Mouse (Mus musculus) layer of hippocampus, adult 11-12 months (tissue): ENCODE data around the gene Timm22.

Source experiments
- DNase-seq: peaks from one replicate; pipeline ENCODE4 v3.0.0; 2022; ENCODE audit warnings: low spot score

Gene Timm22

DNA sequence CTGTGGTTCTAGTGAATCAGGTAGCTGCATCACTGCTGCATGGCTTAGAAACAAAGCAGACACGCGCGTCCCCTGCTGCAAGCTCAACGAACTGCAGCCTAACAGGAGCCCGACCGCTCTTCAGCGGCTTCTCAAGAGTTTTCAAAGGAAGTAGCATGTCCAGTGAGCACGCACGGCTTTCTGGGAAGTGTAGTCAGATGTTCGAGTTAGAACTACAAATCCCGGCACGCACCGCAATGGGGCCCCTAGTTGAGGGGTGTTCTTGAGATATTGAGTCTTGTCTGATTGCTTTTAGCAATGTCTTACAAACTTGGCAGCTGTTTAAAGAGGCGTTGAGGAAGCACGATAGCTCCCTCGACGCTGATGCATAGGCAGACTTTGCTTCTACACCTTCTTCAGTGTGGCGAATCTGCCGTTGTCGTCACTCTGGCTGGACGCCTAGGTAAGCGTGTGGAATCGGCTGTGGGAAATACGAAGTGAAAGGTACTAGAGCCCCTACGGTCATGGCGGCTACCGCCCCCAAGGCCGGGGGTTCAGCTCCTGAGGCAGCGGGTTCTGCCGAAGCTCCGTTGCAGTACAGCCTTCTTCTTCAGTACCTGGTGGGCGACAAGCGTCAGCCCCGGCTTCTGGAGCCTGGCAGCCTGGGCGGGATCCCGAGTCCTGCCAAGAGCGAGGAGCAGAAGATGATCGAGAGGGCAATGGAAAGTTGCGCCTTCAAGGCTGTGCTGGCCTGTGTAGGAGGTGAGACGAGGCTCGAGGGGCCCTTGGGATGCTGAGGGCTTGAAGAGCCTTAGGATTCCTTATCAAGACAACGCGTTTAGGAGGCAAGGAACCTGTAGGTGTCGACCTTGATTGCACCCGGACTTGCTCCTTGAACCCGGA lies at the start of gene Timm22:
Gene Timm22, plus strand, starts transcription at position 251 of the 882 bp plus-strand sequence.
- peak; percentile 98 for DNase-seq

DNA sequence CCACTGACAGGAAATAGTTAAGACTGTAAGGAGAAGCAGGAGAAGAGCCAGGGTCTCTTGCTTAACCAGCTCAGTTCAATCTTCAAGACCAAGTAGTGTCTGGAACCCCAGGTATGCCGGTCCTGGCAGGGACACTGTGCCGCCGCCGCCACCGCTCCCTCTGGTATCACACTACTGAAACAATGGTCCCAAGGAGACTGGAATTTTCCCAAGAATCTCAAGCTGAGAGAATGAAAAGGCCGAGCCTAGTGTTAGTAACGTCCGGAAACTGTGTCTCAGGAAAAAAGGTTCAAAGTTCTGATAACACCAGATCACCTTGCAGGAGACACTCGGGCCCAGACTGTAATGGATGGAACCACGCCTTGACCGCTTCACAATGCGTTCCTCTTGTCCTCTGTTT lies 49.3 kb upstream of the Timm22 start:
- DNase-seq: no peak

DNA sequence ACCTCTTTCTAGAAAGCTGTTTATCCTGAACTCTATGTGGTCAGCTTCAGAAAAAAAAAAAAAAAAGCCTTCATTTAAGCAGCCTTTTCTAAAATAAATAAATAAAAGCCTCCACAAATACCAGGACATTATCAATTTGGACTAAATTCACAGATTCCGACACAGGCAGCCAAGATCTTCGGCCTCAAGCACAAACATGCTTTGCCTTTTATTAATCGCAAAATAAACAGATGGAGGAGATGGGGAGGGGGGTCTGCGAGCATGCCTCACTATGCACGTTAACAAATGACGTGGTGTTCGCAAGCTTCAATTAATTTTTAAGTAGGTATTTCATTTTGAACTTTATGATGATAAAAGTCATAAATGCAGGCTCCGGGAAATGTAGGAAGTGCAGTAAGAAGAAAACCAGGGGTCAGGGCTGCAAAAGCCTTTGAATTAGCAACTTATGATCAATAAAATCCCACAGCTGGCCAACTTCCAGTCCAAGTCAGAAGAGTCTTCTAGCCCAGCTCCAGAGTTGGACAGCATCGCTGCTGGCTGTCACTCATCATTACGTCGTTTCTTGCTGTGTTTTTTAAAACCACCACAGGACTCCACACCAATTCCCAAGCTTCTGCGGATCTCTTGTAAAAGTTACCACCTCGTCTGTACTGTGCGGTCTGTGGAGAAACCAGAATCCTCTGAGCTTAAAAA lies 48.0 kb upstream of the Timm22 start:
- no peak for DNase-seq

DNA sequence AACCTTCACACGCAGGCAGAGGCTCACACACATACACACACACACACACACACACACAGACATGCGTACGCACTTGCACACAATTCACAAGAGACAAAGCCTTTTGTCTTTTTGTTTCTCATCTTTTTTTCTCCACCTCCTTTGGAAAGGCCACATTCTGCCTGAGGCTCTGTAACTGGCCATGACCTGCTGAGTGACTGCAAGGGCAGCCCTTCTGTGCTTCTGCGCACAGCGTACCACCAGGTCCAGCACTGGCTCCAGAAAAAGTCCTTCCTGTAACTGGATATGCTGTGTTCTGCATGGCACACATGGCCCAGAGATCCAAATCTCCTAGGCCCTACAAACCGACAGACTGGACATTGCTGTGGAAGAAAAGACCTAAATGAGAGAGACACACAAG lies 46.5 kb upstream of the Timm22 start:
- no peak for DNase-seq

DNA sequence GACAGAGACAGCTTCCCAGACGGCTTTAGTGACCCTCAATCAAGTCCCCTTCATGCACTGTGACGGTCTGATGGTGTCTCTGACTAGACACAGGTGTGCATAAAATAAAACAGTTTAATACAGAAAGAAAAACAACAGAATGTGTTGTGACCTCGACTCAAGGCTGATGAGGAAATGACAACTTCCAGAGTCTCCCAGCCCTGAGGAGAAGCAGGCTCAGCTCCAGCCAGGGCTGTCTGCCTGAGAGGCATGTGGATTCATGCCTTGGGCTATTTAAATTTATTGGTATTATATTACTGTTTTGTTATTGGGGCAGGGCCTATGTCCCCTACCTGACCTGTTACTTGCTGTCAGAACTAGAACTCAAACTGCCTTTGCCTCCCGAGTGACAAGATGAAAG lies 45.3 kb upstream of the Timm22 start:
- no peak for DNase-seq

DNA sequence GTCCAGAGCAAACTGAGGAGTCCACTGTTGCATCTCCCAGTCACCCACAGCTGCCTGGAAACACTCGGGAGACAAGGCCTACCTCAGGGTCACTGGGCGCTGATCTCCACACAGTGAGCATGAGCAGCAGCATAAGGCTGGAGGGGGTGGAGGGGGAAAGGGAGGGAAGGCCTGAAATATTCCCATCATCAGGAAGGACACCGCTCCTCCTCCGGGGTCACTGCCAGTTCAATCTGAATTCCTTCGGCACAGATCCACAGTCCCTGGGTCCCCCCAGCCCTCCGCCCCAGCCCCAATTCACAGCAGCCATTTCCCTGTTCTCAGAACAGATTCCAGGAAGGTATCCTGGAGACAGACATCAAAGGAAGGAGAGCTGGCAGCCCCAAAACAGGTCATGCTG lies 43.6 kb upstream of the Timm22 start:
- no peak for DNase-seq

DNA sequence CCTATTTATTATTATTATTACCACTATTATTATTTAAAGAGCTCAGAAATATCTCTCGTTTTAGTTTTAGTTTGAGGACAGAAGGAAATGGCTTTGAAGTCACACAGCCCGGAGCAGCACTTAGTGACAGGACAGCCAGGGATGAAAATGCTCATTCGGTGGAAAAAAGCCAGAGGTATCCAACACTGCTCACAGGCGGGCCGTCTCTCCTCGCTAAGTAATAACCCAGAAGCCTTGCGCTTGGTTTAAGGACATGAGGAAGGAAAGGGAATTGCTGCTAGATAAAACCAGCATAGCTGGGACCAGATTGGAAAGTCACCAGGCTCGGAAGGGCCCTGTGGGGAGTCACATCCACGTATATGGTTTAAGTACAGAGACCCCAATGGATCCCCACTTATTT lies 43.1 kb upstream of the Timm22 start:
- no peak for DNase-seq

DNA sequence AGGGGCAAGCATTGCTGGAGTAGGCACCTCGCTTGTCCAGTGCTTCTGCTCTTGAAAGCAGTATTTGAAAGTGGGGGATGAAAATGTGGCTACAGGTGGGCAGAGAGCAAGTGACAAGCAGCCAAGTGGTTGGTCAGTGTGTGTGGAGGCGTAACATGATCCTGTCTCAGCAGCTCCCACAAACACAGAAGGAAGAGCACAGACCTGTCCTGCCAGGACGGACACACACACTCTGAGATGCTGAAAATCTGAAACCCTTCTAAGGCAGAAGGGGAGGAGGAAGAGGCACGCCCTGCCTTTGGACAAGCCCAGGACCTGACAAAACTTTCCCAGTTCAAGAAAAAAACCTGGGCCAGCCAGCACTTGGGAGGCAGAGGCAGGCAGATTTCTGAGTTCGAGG lies 42.7 kb upstream of the Timm22 start:
- DNase-seq: no peak

DNA sequence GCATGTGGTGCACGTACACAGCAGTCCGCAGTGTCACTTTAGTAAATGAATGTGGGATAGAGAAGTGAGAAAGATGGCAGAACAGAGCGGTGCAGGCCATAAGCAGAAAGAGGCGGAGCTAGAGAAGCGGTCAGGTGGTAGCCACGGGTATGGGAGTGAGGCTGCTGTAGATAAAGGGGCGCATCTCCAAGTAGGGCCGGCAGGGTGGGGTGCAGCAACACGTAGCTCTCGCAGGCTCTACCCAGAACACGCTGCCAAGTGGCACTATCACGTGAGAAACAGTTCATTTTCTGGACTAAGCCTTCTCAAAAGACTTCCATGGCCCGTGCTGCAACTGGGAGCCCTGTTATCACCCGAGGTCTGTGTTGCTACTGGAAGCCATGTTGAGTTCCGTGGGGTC lies 40.0 kb upstream of the Timm22 start:
- DNase-seq: no peak

DNA sequence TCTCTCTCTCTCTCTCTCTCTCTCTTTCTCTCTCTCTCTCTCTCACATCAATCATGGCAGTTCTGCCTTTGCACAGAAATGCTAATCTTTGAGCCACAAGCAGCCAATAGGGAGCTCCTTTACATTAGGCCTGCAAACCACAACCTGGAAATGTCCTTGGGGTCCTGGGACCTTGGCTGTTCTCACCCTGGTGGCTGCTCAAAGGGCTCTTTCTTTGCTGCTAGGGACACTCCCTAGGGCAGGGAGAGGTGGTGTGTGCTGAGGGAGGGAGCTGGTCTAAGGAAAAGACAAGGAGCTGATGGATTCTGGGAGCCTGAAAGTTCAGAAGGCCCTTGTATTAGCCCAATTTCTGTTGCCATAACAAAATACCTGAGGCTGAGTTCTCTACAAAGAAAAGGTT lies 36.3 kb upstream of the Timm22 start:
- DNase-seq: no peak

DNA sequence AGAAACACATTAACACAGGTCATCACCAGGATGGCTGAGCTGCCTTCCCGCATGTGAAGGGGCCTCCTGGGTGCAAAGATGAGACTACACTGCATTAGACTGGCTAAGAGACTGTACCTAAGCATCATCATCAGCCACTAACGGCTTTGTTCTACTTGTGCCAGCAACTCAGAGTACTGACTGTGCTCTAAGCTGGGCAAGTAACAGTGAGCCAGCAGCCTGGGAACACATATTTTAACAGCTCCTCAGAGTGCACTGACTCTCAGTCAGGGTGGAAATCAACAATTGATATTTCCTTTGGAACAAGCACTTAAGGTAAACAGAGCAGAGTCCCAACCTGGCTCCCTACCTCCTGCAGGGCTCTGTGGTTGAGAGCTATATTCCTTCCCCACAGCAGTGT lies 34.6 kb upstream of the Timm22 start:
- no peak for DNase-seq

DNA sequence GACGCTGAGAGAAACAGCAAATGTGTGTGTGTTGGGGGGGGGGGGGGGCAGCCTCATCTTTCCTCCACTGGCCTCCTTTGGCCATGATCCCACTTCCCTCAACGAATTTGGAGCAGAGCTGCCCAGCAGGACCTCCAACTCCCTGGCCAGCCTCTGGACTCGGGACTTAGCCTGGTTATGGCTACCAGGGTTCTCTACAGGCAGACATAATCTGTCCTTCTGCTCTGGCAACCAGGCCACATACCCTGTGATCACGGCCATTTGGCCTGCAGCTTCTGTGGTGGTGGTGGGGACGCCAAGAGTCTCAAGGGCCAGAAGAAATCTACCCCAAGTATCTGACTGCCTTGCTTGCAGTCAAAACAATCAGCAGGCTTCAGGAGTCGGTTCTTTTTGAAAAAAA lies 34.2 kb upstream of the Timm22 start:
- DNase-seq: no peak

DNA sequence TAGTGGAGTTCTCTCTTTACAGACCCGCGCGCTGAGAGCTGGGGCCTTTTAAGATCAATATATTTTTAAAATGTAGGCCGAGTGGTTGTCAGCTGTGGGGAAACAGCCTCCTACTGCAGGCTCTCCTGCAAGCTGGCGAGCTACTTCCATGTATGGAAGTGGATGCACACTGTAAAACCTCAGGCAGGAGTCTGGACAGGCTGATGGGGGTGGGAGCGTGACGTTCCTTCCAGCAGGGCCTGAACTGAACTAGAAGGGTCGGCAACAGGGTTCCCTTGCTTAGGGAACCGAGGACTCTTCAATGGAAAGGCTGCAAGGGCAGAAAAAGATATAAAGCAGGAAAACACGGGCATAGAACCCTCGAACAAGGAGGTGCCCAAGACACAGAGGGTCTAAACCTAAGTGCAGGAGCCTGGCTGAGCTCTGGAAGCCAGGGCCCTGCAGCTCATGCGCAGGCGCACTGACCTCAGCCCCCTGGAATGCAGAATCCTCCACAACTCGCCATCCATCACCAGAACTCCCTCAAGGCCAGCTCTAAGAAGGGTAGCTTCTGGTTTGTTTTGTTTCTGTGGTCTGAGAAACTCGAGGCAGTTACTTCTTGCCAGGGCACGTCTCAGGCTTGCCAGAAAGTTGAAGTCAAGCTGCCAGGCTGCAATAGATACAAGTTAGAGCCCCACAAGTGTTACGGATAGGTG lies 32.1 kb upstream of the Timm22 start:
- DNase-seq: no peak

DNA sequence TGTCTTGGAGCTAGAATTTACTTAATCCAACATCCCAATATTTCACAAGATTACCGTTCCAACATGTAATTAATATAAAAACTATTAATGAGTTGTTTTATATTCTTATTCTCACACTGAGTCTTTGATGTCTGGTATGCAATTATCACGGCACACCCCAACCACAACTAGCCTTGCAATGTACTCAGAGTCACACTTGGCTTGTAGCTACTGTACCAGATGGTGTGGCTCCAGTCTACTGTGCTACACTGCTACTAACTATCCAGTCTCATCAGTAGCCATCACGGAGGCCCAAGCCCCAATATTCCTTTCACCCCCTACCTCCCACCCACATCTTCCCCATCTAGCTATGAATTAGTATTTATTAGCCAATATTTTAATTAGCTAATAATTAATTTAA lies 30.3 kb upstream of the Timm22 start:
- no peak for DNase-seq

DNA sequence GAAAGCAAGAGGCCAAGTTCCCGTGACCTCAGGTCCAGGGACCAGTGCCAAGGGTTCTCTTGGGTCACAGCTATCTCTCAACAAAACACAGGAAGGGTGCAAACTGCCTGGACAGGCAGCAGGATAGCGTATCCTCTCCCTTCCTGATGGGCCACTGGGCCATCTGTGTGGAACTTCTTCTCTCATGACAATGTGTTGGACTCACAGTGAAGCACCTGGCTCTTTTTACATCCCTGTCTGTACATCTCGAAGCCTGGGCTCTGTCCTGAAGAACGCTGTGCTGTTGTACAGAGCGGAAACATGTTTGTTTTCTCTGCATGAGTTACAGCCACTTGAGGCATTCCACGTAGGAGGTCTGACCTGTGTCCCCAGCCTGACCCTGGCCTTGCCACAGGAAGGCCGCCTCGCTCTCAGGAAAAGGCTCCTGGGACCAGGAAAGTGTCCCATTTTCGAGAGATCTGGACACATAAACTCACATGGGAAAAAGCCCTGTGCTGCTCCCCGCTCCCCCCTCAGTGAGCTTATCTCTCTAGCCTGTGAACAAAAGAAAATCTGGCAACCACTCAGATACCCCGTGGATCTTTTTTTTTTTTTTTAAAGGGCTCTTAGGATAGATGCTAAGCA lies 26.7 kb upstream of the Timm22 start:
- DNase-seq: no peak

DNA sequence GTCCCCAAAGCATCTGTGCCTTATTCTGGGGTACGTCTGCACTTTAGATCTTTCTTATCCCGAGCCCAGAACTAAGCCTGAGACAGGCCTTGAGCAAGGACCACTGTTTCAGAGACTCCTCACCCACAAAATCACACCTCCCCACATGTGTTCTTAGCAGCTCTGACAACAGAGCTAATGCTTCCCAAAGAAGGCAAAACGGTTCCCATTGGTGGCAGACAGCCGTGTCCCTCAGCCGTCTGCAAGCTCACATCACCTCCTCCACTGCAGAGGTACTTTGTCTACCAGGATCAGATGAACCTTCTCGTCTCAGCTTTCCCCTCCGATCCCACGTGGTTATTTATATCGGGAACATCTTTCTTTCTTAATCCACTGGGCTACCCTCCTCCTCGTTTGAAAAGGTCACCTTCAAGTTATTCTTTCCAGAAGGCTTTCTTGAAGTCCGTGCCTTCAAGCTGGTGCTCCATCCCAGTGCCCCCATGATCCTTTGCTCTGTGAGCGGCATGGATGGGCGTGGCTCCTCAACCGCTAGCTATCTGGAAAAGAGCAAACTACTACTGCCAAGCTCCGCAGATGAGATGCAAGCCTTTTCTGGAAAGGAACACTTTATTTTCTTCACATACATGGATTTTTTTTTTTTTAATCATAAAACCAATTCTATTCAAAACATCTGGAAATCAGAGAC lies 25.4 kb upstream of the Timm22 start:
- no peak for DNase-seq

DNA sequence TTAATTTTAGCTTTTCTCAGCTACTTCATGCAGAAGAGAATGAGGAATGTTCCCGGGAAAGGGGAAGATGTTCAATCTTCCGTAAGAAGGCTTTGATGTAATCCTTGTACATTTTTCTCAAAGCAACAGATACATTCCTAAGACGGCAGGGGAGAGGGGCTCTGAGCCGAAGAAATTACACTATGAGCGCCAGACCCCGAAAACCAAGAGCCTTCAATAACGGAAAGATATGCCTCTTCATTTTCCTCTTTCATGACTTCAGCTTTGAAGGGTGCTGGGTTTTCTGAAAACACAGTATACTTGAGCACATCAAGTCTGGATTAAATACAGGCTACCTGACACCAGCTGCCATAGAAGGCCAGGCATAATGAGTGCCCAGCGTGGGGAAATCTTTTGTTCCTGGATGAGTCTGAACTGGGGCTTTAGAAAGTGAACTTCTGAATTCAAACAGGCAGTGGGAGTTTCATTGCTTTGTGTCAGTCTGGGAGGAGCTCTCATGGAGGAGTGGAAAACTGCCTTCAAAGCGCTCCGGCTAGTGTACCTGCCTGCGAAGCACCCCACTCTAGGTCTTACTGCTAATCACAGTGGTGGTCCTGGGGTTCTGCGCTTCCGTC lies 23.9 kb upstream of the Timm22 start:
- DNase-seq: no peak

DNA sequence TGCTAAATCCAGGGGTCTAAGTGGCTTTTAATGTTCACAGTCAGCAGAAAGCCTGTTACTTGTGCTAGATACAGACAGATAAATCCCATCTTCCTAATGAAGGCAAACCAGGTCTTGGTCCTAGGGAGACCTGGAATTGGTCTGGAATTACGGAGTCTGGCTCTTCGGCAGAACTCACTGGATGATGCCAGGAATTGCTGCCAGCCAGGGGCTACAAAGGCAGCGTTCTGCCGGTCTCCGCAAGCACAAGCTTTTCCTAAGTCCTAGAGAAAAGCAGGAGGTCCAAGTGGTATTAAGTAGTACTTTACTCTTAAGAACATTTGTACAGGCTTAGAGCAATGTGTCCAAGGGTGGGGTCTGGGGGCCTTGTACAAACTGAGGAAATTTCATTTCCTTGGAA lies 22.4 kb upstream of the Timm22 start:
- DNase-seq: no peak

DNA sequence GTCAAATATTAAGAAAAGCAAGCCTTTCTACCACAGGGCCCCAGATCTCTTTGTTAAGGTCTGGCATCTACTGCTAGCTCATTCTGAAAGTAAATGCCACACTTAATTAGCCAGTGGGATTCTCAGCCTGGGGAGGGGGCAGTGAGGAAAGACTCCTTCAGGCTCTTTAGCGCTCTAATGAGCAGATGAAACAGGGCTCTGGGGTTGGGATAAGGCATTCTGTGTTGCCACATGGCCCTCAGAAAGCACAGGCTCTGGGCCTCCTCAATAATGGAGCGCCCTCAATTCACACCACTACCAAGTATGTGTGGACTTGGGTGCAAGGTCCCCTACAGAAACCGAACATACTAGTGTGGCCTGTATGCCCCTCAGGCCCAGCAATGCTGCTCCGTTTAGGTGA lies 21.7 kb upstream of the Timm22 start:
- DNase-seq: no peak

DNA sequence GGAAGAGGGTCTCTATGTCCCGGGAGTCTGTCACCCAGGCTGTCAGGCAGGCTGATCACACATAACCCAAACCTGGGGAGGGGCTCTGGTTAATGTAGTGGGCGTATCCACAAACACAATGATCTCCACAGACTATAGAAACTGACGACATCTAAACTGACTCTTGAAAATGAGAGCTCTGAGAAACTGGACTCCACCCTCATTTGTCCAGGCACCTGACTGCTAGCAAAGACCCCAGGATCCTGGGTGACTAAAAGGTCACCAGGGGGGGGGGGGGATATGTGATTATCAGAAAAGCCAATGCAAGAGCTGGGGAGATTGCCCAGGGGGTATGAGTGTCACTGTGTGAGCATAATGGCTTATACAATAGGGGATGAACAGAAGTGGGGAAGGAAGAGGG lies 21.0 kb upstream of the Timm22 start:
- no peak for DNase-seq

DNA sequence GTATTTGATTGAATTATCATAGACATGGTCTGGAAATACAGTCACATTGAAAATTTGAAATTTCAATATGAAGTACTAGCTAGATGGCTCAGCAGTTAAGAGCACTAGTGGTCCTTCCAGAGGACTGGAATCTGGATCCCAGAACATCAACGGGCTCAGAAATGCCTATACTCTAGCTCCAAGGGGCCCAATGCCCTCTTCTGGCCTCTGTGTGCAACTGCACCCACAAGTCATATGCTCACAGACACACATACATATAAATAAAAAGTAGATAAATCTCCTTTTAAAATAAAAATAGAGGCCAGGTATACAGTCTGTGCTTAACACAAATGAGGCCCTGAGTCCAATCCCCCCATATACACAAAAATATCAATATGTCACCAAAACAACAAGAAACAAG lies 19.7 kb upstream of the Timm22 start:
- no peak for DNase-seq

DNA sequence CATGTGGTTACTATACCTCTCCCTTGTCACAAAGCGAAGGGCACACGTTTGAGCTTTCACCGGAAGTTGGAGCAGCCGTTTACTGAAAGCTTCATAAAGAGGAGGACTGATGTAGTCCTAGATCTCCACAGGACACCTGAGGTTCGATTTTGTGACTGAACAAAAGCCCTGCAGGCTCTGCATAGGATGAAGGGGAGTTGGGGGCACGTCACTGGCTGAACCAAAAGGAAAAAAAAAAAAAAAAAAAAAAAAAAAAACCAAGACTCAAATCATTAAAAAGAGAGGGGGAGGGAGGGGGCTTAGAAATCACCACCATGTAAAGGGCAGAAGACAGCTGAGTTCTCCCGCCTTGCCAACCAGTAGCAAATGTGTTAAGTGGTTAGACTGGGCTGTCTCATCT lies 18.0 kb upstream of the Timm22 start:
- DNase-seq: no peak
